Mouse (Mus musculus): ENCODE data around the gene Parva. TPM values are rescaled to one million over a fixed set of nuclear protein-coding genes. Genes with fewer than 3 reads are reported as not detected.

Parva gene
- polyA plus RNA-seq, 1 experiment = 78.3 TPM

DNA sequence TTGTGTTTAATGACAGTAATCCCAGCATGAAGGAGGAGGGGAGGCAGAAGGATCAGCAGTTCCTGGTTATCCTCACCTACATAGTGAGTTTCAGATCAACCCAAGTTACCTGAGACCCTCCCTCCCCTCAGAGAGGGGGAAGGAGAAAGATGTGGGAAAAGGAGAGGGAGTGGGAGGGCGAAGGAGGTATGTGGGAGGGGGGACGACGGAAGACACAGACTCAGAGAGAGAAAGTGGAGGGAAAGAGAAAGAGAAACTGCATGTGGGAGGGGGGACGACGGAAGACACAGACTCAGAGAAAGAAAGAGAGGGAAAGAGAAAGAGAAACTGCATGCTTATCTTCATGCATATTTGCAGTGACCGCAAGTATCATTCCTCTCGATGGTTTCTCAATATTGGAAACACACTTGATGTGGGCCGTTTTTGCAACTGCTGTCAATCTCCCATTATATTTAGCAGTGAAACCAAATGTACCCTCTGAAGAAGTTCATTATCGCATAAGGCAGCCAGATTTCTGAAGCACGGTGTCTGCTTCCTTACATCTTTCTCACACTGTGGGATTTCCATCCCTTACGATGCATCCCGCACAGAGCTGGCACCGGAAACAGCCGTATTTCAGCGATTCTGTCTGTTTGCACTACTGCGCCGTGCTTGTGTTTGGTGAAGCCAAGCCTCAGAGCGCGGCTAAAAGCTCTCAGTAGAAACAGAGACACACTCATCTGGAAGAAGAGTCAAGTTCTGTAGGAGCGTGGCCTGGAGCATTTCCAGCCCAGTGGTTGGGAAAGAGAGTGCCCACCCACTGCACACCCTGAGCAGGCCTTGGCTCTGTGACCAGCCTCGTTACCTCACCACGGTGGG lies 193.2 kb downstream of the Parva start:
- Histone ChIP-seq H3K79me2 (ENCODE audit: control insufficient read depth, insufficient read depth) (no peaks in the 10 kb centered on the region), H3K36me3 (ENCODE audit: control insufficient read depth, insufficient read depth) (no peaks in the 10 kb centered on the region), H3K4me3 (peak overlapping the region; percentile 23), H3K27me3 (ENCODE audit: control insufficient read depth, insufficient read depth, insufficient read length) (no peaks in the 10 kb centered on the region), H3K4me2 (ENCODE audit: low read depth) (peak overlapping the region; percentile 87), H3ac (ENCODE audit: control insufficient read depth, insufficient read length) (no peak overlapping the region)
- TF ChIP-seq E2F4 (IDR thresholded peaks at IDR 0.05; ENCODE audit: insufficient read depth) = no peak

DNA sequence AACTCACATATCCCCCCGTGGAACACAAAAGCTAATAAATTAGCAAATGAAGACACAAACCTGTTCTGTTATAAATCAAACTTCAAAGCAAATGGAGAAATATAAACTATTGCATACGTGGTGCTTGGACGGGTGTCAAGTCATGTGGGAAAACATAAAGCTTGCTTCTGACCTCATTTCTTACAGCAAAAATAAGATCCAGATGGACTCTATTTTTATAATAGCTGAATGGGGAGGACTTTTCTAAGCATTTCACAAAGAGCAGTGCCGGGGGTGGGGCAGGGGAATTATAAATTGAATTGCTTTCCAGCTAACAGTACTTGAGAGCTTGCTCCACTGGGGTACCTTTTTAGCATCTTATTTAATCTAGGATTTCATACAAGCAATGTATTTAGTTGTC lies 200.2 kb downstream of the Parva start:
- H3K4me2 ChIP-seq (ENCODE audit: low read depth) = no peak overlapping the region
- H3K36me3 ChIP-seq (ENCODE audit: control insufficient read depth, insufficient read depth) = no peaks in the 10 kb centered on the region
- no peaks in the 10 kb centered on the region for H3K79me2 ChIP-seq (ENCODE audit: control insufficient read depth, insufficient read depth)
- no peak for TF ChIP-seq TCF3 (IDR thresholded peaks at IDR 0.05; ENCODE audit: insufficient read length, low read depth)
- H3K27me3 ChIP-seq (ENCODE audit: control insufficient read depth, insufficient read depth, insufficient read length) = no peaks in the 10 kb centered on the region
- H3K4me3 ChIP-seq = no peak overlapping the region
- no peak overlapping the region for H3ac ChIP-seq (ENCODE audit: control insufficient read depth, insufficient read length)

DNA sequence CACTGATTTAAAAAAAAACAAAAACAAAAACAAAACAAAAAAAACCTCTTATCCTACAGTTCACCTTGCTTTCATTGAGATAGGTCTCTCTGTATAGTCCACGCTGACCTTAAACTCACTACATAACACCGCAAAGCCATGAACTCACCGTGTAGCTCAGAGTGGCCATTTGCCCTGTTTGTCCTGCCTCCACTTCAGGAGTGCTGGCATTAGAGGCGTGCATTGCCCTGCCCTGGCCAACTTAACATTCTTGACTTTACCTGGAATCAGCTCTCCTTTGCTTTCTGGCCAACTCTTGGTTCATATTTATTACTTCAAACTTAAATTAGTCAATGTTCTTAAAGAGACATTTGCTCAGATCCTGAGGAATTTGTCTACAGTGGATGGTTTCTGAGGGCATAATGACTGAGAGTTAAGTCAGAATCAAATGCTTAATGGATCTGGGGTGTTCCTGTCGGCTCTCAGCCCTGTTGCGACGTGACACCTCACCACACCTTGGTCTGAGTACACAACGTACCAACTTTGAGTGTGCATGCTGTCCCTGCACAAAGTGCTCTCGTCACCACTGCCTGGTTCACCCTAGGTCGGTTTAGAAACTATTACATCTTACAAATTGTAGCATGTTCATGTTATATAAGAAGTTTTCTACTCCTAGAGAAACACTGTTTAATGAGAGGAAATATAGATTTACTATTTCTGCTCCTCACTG lies 207.4 kb downstream of the Parva start:
- no peak overlapping the region for H3K4me3 ChIP-seq
- no peaks in the 10 kb centered on the region for H3K27me3 ChIP-seq (ENCODE audit: control insufficient read depth, insufficient read depth, insufficient read length)
- H3ac ChIP-seq (ENCODE audit: control insufficient read depth, insufficient read length) = no peak overlapping the region
- TF ChIP-seq TCF12 (IDR thresholded peaks at IDR 0.05; ENCODE audit: insufficient read depth, poor library complexity, severe bottlenecking) (no peak), MYOD1 (IDR thresholded peaks at IDR 0.05; ENCODE audit: control insufficient read depth in 1 of 3, insufficient read length in 2 of 3, low read depth in 2 of 3) (no peak), SRF (IDR thresholded peaks at IDR 0.05; ENCODE audit: control insufficient read depth, insufficient read length, low read depth) (no peak), POLR2A (IDR thresholded peaks at IDR 0.05; ENCODE audit: insufficient read length, low read depth) (no peak), TCF3 (IDR thresholded peaks at IDR 0.05; ENCODE audit: insufficient read length, low read depth) (no peak), POLR2AphosphoS2 (IDR thresholded peaks at IDR 0.05; ENCODE audit: insufficient read length, low read depth) (no peak), MAX (IDR thresholded peaks at IDR 0.05; ENCODE audit: low read depth) (no peak), CEBPB (IDR thresholded peaks at IDR 0.05; ENCODE audit: insufficient read depth, poor library complexity, severe bottlenecking) (no peak), REST (IDR thresholded peaks at IDR 0.05; ENCODE audit: insufficient read depth, insufficient read length) (no peak), E2F4 (IDR thresholded peaks at IDR 0.05; ENCODE audit: insufficient read depth) (no peak), MYOG (IDR thresholded peaks at IDR 0.05; ENCODE audit: control insufficient read depth in 1 of 3, insufficient read depth in 1 of 3, insufficient read length in 2 of 3, low read depth in 2 of 3) (no peak), USF1 (IDR thresholded peaks at IDR 0.05; ENCODE audit: low read depth) (no peak)
- H3K36me3 ChIP-seq (ENCODE audit: control insufficient read depth, insufficient read depth) = no peaks in the 10 kb centered on the region
- no peaks in the 10 kb centered on the region for H3K79me2 ChIP-seq (ENCODE audit: control insufficient read depth, insufficient read depth)
- H3K4me2 ChIP-seq (ENCODE audit: low read depth) = no peak overlapping the region

DNA sequence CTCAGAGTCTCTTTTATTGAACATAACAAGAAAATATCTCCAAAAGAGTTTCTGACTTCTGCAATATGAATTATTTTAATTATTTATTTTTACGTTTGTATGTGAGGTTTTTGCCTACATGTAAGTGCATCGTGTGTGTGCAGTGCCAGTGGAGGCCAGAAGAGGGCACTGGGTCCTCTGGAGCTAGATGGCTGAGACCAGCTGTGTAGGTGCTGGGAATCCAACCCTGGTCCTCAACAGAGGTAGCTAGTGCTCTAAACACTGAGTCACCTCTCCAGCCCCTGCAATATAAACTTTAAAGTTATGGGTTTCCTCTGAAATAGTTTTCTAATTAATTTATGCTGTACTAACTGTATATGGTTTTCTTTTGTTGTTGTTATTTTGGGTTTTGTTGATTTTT lies 208.6 kb downstream of the Parva start:
- Histone ChIP-seq H3K36me3 (ENCODE audit: control insufficient read depth, insufficient read depth) (no peaks in the 10 kb centered on the region), H3K4me3 (no peak overlapping the region)

More for the DNA sequence above, 208.6 kb downstream of the Parva start:
- no peaks in the 10 kb centered on the region for H3K79me2 ChIP-seq (ENCODE audit: control insufficient read depth, insufficient read depth)
- no peak for TF ChIP-seq MAX (IDR thresholded peaks at IDR 0.05; ENCODE audit: low read depth)
- TF ChIP-seq POLR2A (IDR thresholded peaks at IDR 0.05; ENCODE audit: insufficient read length, low read depth) = no peak
- TF ChIP-seq MYOG (IDR thresholded peaks at IDR 0.05; ENCODE audit: control insufficient read depth in 1 of 3, insufficient read depth in 1 of 3, insufficient read length in 2 of 3, low read depth in 2 of 3) = no peak
- no peak for TF ChIP-seq USF1 (IDR thresholded peaks at IDR 0.05; ENCODE audit: low read depth)
- no peak for TF ChIP-seq REST (IDR thresholded peaks at IDR 0.05; ENCODE audit: insufficient read depth, insufficient read length)
- no peak for TF ChIP-seq CEBPB (IDR thresholded peaks at IDR 0.05; ENCODE audit: insufficient read depth, poor library complexity, severe bottlenecking)
- no peak for TF ChIP-seq TCF12 (IDR thresholded peaks at IDR 0.05; ENCODE audit: insufficient read depth, poor library complexity, severe bottlenecking)
- TF ChIP-seq MYOD1 (IDR thresholded peaks at IDR 0.05; ENCODE audit: control insufficient read depth in 1 of 3, insufficient read length in 2 of 3, low read depth in 2 of 3) = no peak
- no peak for TF ChIP-seq POLR2AphosphoS2 (IDR thresholded peaks at IDR 0.05; ENCODE audit: insufficient read length, low read depth)
- TF ChIP-seq E2F4 (IDR thresholded peaks at IDR 0.05; ENCODE audit: insufficient read depth) = no peak
- no peak for TF ChIP-seq SRF (IDR thresholded peaks at IDR 0.05; ENCODE audit: control insufficient read depth, insufficient read length, low read depth)
- TF ChIP-seq TCF3 (IDR thresholded peaks at IDR 0.05; ENCODE audit: insufficient read length, low read depth) = no peak
- no peaks in the 10 kb centered on the region for H3K27me3 ChIP-seq (ENCODE audit: control insufficient read depth, insufficient read depth, insufficient read length)
- H3ac ChIP-seq (ENCODE audit: control insufficient read depth, insufficient read length) = no peak overlapping the region
- H3K4me2 ChIP-seq (ENCODE audit: low read depth) = no peak overlapping the region

Other genes with a start within 250 kb of the Parva start
- 34.8 TPM for gene Mical2, start 201.6 kb upstream of the Parva start, polyA plus RNA-seq (2012; fragmentation: generic; extraction: Trizol)